Mouse (Mus musculus) heart, postnatal 4 days (tissue): ENCODE measurements around the gene Olfr221. TPM values are rescaled to one million over a fixed set of nuclear protein-coding genes. Genes with fewer than 3 reads are reported as not detected.

Source experiments
- DNase-seq: peaks from one replicate; pipeline ENCODE4 v3.0.0; 2021
- total RNA-seq, 2 experiments: library from RNA; stranded (reverse); gene quantifications; 2 replicates each; pipeline ENCODE4 v1.2.3; 2021

Gene Olfr221
- total RNA-seq, 2 experiments from 2014 or later, result not detected

GRCm38 (mm10) chr14:52019051-52019589 is 23.1 kb downstream of the Olfr221 start:
- no peak for DNase-seq

- peak; percentile 6 for DNase-seq
Observed at GRCm38 (mm10) chr14:52018248-52019050, 23.8 kb downstream of the Olfr221 start.

- DNase-seq, result no peak
Observed at GRCm38 (mm10) chr14:52017662-52018061, 24.6 kb downstream of the Olfr221 start.

GRCm38 (mm10) chr14:52016625-52017405 is 25.4 kb downstream of the Olfr221 start:
- no peak for DNase-seq

DNA sequence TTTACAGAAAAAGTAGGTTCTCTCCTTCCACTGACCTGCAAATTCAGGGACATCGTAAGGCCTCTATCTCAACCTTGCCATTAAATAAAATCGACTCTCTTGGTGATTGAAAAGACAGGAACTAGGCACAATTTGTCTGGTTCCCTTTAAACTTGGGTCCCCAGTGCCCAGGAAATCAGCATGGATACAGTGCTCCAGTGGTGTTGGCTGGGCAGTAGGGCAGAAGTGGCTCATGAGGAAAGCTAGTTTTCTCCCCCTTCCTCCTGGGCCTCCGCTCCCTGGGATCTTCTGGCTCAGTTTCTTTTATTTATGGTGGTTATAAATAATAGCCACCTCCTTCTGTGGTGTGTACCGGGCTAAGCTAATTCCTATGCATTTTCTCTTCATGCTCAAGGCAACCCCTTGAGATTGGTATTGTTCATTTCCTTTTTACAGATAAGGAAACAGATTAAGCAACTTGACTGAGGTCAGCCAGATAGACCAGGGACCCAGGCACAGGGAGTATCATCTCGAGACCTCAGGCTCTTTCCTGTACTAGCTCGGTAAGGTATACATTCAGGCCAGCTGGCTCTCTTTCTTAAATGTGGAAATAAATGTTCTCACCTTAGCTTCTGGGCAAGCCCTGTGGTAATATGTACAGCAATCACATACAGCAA is 26.7 kb downstream of the Olfr221 start, which contains the start of gene Tmem253:
TSS of gene Tmem253 (plus strand) at position 214 of the 656 bp plus-strand sequence.
- DNase-seq, result peak; percentile 7

DNA sequence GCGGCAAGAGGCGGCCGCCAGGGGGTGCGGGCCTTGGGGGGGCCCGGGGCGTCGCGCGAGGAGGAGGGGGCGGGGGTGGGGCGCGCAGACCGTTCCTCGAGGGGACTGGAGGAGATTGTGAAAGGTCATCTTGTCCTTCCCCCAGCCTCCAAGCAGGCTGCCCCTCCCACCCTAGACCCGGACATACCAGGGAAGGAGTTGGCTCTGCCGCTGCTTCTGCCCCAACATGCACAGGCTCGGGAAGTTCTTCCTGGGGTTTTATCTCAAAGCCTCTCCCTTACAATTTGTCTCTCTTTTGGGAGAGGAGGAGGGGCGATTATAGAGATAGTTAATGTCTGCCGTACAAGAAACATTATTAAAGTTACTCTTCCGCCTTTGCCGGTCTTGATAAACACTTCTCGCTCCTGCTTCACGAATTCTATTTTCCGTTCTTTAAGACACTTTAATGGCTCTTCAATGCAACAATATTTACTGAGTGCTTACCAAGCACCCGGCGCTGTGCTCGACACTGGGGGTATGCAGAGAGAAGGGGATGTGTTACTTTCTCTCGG is 27.4 kb downstream of the Olfr221 start:
- peak; percentile 69 for DNase-seq

DNA sequence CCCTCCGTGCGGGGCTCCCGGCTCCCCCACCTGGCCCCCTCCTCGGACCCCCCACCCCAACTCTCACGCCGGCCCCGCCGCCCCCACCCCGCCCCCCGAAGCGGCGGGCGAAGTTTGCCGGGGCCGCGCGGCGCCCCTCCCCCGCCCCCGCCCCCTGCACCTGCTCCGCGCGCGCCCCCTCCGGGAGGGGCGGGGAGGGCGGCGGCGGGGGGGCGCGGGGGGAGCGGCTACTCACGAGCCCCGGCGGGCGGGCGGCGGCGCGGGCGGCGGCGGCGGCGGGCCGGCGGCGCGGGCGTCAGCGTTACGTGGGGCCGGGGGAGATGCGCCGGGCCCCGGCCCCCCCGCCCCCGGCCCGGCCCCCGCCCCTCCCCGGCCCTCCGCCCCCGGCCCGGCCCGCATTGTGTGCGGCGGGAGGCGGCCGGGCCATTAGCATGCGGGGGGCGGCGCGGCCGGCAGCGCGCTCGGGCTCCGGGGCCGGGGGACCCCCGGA is 27.9 kb downstream of the Olfr221 start:
- DNase-seq, result no peak

- peak; percentile 50 for DNase-seq
Observed at GRCm38 (mm10) chr14:52013771-52014219, 28.5 kb downstream of the Olfr221 start.

DNA sequence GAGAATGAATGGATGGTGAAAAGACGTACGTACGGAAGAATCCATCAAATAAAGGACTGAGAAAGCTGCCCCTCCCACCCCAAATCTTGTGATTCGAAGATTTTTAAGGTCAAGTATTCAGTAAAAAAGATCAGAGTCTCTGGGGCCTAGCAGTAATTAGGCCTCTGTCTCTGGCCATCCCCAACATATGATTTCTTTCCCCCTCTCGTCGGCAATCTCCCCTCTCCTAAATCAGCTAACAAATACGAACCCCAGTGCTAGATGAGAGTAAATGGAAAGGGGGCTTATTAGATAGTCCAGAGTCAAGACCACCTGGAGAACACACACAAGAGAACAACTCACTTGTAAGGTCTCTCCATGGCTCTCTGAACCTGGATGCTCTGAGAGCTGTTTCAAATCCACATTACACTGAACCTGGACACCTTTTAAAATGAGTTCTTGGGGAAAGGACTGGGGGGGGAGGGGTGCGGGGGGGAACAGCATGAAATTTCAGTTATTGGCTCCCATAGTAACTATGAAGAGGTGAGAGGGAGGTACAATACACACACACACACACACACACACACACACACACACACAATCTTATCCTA is 29.1 kb downstream of the Olfr221 start:
- DNase-seq, result no peak

- no peak for DNase-seq
Observed at GRCm38 (mm10) chr14:52012553-52012952, 29.7 kb downstream of the Olfr221 start.

- no peak for DNase-seq
Observed at GRCm38 (mm10) chr14:52012085-52012484, 30.2 kb downstream of the Olfr221 start.

GRCm38 (mm10) chr14:52011683-52012082 is 30.6 kb downstream of the Olfr221 start:
- no peak for DNase-seq

DNA sequence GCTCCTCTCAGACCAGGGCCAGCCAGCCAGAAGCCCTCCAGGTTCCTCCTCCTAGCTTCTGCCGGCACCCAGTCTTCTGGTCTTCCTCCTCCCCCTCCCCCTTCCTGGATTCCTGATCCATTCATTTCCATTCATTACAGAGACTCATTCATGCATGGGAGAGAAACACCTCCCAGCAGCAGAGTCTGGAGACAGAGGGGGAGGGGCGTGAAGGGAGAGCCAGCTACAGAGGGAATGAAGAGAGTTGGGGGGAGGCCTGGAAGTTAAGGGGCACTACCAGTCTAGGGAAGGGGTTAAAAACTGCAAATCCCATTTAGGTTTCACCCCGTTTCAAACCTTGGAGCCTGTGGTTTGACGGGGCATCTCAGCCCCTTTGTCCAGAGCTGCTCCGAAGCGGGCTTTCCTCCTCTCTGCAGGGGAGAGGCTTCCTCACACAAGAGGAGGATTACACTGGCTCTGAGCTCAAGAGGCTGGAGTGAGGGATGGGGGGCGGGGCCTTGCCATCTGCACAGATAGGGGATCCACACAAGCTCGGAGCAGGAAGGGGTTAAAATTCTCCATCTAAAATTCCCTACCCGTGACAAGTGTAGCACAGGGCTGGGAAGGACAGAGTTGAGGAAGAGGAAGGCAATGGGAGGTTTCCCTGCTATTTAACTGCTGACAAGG is 31.7 kb downstream of the Olfr221 start:
- peak; percentile 25 for DNase-seq

DNA sequence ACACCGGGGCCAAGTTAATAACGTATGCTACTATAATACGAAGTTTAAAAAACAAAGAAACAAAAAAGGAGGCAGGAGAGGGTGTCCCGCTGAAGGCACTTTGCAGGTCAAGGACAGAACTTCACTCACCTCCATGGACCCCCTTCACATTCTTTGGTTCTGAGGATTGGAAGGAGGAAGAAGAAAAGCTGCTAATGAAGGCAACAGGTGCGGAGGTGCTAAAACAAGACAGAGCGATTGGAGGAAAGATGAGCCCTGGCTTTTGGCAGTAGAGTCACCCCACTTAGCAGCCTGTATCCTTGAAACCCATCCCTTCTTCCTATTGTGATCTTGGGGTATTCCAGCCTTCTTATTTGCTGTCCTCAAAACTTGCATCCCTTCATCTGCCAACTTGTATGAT is 32.4 kb downstream of the Olfr221 start:
- no peak for DNase-seq

GRCm38 (mm10) chr14:52009361-52009760 is 32.9 kb downstream of the Olfr221 start:
- no peak for DNase-seq

DNA sequence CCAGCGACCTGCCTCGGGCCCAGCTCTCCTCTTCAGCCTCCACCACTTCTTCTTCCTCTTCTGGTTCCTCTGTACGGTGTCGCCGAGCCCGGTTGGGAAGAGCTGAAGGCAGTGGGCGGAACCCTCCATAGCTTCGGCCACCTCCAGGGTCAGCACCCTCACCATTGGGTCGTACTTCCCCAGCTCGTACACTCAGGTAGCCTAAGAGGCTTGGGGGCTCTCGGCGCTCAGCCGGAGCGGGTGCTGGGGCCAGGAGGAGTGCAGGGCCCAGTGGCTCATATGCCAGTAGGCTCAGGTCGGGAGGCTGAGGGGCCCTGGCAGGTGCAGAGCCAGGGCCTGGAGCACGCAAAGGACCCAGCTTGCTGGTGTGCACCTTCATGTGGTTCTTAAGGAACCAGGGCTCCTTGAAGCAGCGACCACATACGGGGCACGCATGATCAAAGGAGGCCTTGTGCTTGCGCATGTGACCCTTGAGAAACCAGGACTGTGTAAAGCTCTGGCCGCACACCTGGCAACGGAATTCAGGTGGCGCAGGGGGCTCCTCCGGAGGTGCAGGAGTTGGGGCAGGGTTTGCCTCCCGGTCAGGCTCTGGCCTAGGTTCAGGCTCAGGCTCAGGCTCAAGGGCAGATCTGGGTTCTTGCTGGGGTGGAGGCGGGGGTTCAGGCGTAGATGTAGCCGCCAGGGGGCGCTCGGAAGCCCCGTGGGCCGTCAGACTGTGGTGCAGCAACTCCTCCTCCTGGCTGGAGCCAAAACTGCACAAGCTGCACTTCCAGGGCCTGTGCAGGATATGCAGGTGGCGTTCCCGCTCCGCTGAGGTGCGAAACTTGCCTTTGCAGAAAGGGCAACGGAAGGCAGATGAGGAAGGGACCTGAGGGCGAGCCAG is 33.7 kb downstream of the Olfr221 start:
- DNase-seq, result peak; percentile 95

GRCm38 (mm10) chr14:52006771-52007170 is 35.5 kb downstream of the Olfr221 start:
- no peak for DNase-seq

- DNase-seq, result peak; percentile 63
Observed at GRCm38 (mm10) chr14:52006241-52006640, 36.0 kb downstream of the Olfr221 start.

- DNase-seq, result no peak
Observed at GRCm38 (mm10) chr14:52005616-52006015, 36.6 kb downstream of the Olfr221 start.

DNA sequence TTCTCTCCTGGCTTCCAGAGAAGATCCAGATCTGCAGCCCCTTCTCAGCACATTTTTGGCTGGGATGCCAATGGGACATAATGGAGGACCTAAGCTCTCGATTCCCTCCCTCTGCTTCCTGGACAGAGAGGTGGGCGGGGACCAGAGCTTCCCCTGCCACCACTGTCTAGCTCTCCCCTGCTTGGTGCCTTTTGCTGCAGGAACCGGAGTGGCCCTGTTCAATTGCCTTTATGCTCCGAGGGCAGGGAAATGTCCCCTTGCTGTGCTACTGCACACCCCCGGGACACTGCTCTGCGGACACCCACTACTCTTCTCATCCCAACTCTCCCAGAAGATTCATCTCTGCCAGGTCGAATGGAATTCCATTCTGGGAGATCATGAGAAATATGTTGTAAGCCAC is 37.1 kb downstream of the Olfr221 start:
- no peak for DNase-seq
